In genomic region chr11:100385016-100385415, GRCm38 (mm10) we compare ENCODE assay signal across 12 mouse cellular contexts. TPM values are rescaled to one million over a fixed set of nuclear protein-coding genes. Genes with fewer than 3 reads are reported as not detected.
"Had no signal": no experiment of that assay in that cellular context is flagged by ENCODE, and none has a peak within 500 bp of the region (broad histone marks: within the 10 kb centered on the region; RNA-seq: fewer than 3 reads in every experiment).

No protein-coding gene starts in this region.

- ATAC-seq: liver, embryonic 12.5 days had no signal

- H3K4me2 ChIP-seq: limb, embryonic 15.5 days; liver, embryonic 12.5 days; lung, embryonic 14.5 days; midbrain, embryonic 12.5 days had no signal

- H3K9me3 ChIP-seq: limb, embryonic 15.5 days; liver, embryonic 12.5 days; midbrain, embryonic 12.5 days had no signal

- H3K9ac ChIP-seq: limb, embryonic 15.5 days; liver, embryonic 12.5 days; lung, embryonic 14.5 days; midbrain, embryonic 12.5 days had no signal

- H3K4me3 ChIP-seq: left cerebral cortex, adult 2 months; limb, embryonic 15.5 days; liver, embryonic 12.5 days; midbrain, embryonic 12.5 days had no signal

- H3K27me3 ChIP-seq: limb, embryonic 15.5 days; liver, embryonic 12.5 days; midbrain, embryonic 12.5 days had no signal

- H3K27ac ChIP-seq: left cerebral cortex, adult 2 months; limb, embryonic 15.5 days; liver, embryonic 12.5 days; midbrain, embryonic 12.5 days had no signal

- DNase-seq: kidney, postnatal 14 days; lung, embryonic 14.5 days; right cerebral cortex, postnatal 14 days had no signal

RNA-seq across cellular contexts. Expression of gene Gast, which starts 50.8 kb away (rescaled TPM):
- polyA plus RNA-seq: kidney, embryonic 14.5 days; large intestine, adult 2 months; limb, embryonic 11.5 days; liver, embryonic 12.5 days; liver, embryonic 16.5 days; lung, embryonic 14.5 days; neural tube, embryonic 14.5 days had no signal
